9 mouse cellular contexts compared by ENCODE assay signal in the genomic region with DNA sequence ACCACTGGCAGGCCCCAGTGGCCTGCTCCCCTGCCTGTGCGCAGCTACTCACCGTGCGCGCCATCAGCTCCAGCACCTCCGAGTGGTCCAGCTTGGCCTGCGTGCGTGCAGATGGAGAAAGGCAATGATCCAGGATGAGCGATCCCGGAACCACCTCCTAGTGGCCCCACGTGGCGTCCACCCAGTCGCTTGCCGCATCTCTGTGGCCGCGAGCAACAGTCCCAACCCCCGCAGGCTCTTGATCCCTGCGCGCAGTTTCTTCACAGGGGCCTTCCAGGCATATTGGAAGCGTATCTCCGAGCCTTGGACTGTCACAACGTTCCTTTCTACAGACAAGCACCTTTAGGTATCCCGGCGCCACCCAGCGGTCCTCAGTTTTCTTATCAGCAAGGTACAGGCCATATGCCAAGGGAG. TPM values are rescaled to one million over a fixed set of nuclear protein-coding genes. Genes with fewer than 3 reads are reported as not detected.
DNase-seq lines count a peak whose midpoint lies in the region; ATAC-seq and TF ChIP-seq lines count a peak whose summit lies in the region.
"Had no signal": no experiment of that assay in that cellular context is flagged by ENCODE, and none has a peak within 500 bp of the region (broad histone marks: within the 10 kb centered on the region; RNA-seq: fewer than 3 reads in every experiment).

No protein-coding gene starts in this region.

- H3K4me3 ChIP-seq in heart, embryonic 15.5 days = peak overlapping the region; percentile 30
- peak overlapping the region; percentile 49 for H3K4me3 ChIP-seq in midbrain, embryonic 10.5 days
- H3K4me3 ChIP-seq in stomach, postnatal 0 days (ENCODE audit: low read depth, low read length) = no peak overlapping the region

- TF ChIP-seq CTCF in stomach, postnatal 0 days (IDR thresholded peaks at IDR 0.05; ENCODE audit: low read depth) = no peak; the same call in 1 of the 2 replicates

- 0 out of 2 replicates have a peak, but pooled peaks cover 3% of the 10 kb centered on the region for H3K4me1 ChIP-seq in heart, embryonic 15.5 days (replicated peaks)
- no peaks in the 10 kb centered on the region for H3K4me1 ChIP-seq in midbrain, embryonic 10.5 days
- no peaks in the 10 kb centered on the region for H3K4me1 ChIP-seq in stomach, postnatal 0 days (replicated peaks; ENCODE audit: control insufficient read depth, insufficient read depth)

- whole genome bisulfite sequencing in heart, embryonic 15.5 days = 11% methylated on average over 24 of the region's 24 CpGs
- WGBS in midbrain, embryonic 10.5 days = 21% methylated on average over 24 of the region's 24 CpGs
- 13% methylated on average over 24 of the region's 24 CpGs for WGBS in stomach, postnatal 0 days

- no peak for DNase-seq in heart, adult 8-10 months (ENCODE audit: low spot score)
- DNase-seq in cerebellum, adult 9-11 months = peak; percentile 73
- peak; percentile 11 for DNase-seq in layer of hippocampus, postnatal 14 days (ENCODE audit: low spot score in 2 of 2)
- DNase-seq in midbrain, embryonic 10.5 days (ENCODE audit: low spot score) = peak; percentile 16
- DNase-seq in stomach, postnatal 0 days (ENCODE audit: low spot score) = no peak
- DNase-seq in B cell, adult 2 months = no peak

- H3K36me3 ChIP-seq in heart, embryonic 15.5 days = no peaks in the 10 kb centered on the region
- H3K36me3 ChIP-seq in midbrain, embryonic 10.5 days = no peaks in the 10 kb centered on the region
- no peaks in the 10 kb centered on the region for H3K36me3 ChIP-seq in stomach, postnatal 0 days (ENCODE audit: control insufficient read depth, insufficient read depth, low read length)

- no peak overlapping the region for H3K9ac ChIP-seq in heart, embryonic 15.5 days
- no peak overlapping the region for H3K9ac ChIP-seq in stomach, postnatal 0 days (ENCODE audit: low read length)

- peaks cover 11% of the 10 kb centered on the region for H3K27me3 ChIP-seq in heart, embryonic 15.5 days
- H3K27me3 ChIP-seq in midbrain, embryonic 10.5 days (ENCODE audit: low read depth, poor library complexity, severe bottlenecking) = peaks cover 91% of the 10 kb centered on the region
- H3K27me3 ChIP-seq in stomach, postnatal 0 days (ENCODE audit: control insufficient read depth, insufficient read depth, low read length) = no peaks in the 10 kb centered on the region

- no peak for TF ChIP-seq EP300 in stomach, postnatal 0 days (optimal IDR thresholded peaks at IDR 0.05)

- H3K27ac ChIP-seq in heart, embryonic 15.5 days = no peak overlapping the region
- no peak overlapping the region for H3K27ac ChIP-seq in midbrain, embryonic 10.5 days (replicated peaks)
- H3K27ac ChIP-seq in stomach, postnatal 0 days (replicated peaks) = no peak overlapping the region

- H3K9me3 ChIP-seq in heart, embryonic 15.5 days (replicated peaks) = no peaks in the 10 kb centered on the region
- H3K9me3 ChIP-seq in midbrain, embryonic 10.5 days (replicated peaks) = no peaks in the 10 kb centered on the region
- H3K9me3 ChIP-seq in stomach, postnatal 0 days (ENCODE audit: control insufficient read depth, low read length) = no peaks in the 10 kb centered on the region

- no peak for ATAC-seq in heart, embryonic 15.5 days (replicated peaks; ENCODE audit: insufficient number of reproducible peaks, insufficient read depth, low FRiP score, low read depth)
- peak; percentile 52 for ATAC-seq in granulocyte monocyte progenitor cell, adult 5-6 weeks (replicated peaks; ENCODE audit: poor library complexity, severe bottlenecking)
- no peak for ATAC-seq in stomach, postnatal 0 days (ENCODE audit: low FRiP score, low TSS enrichment)
- ATAC-seq: Patski had no signal

- H3K4me2 ChIP-seq in heart, embryonic 15.5 days = peak overlapping the region; percentile 61
- H3K4me2 ChIP-seq in stomach, postnatal 0 days (replicated peaks; ENCODE audit: low read depth) = peak overlapping the region; percentile 36; the same call in 1 of the 2 replicates

RNA-seq across cellular contexts. Expression of a gene that starts 27.0 kb away (rescaled TPM):
- polyA plus RNA-seq in heart, embryonic 15.5 days (2015; fragmentation: Nextera tagmentation; extraction: Ambion mirVana) = 7.7 and 9.6 TPM in 2 replicates
- total RNA-seq in heart, adult 8-10 months (2022) = 10 to 100 TPM in 1 of 4 experiments, 1 to 10 TPM in 3; 4.7 to 10.7 (median 7.1) TPM
- 2.4 and 4.1 TPM in 2 replicates for total RNA-seq in granulocyte monocyte progenitor cell, adult 5-6 weeks (2014; fragmentation: Nextera tagmentation)
- total RNA-seq in granulocyte monocyte progenitor cell, adult 5-6 weeks (2017) = 1.6 and 4.8 TPM in 2 replicates
- total RNA-seq in layer of hippocampus, postnatal 14 days (2021) = 1 to 10 TPM; 6.7 to 8.7 TPM
- polyA plus RNA-seq in midbrain, embryonic 10.5 days (2016; fragmentation: Nextera tagmentation; extraction: Ambion mirVana) = 4.6 and 5.4 TPM in 2 replicates
- 2.2 TPM in 2 replicates for polyA plus RNA-seq in stomach, postnatal 0 days (2015; fragmentation: Nextera tagmentation; extraction: Ambion mirVana)

Comparison
In these comparisons a context has a peak if more than half of its experiments do, and no peak if none do; other contexts are left out.
1. DNase-seq: peak in cerebellum, adult 9-11 months (single experiment), layer of hippocampus, postnatal 14 days (2 of 2) and midbrain, embryonic 10.5 days (single experiment); none in heart, adult 8-10 months (single experiment), stomach, postnatal 0 days (single experiment) and B cell, adult 2 months (0 of 2).